In genomic region chr10:83533910-83534283, GRCm38 (mm10) we compare ENCODE assay signal across 8 mouse cellular contexts. TPM values are rescaled to one million over a fixed set of nuclear protein-coding genes. Genes with fewer than 3 reads are reported as not detected.
DNase-seq lines count a peak whose midpoint lies in the region; ATAC-seq and TF ChIP-seq lines count a peak whose summit lies in the region.

Aldh1l2 (minus strand) TSS chr10:83534140.

- no peaks in the 10 kb centered on the region for H3K36me3 ChIP-seq in embryonic facial prominence, embryonic 14.5 days (ENCODE audit: control insufficient read depth, insufficient read depth, low read length)
- no peaks in the 10 kb centered on the region for H3K36me3 ChIP-seq in limb, embryonic 14.5 days (ENCODE audit: control insufficient read depth, insufficient read depth, low read length)
- H3K36me3 ChIP-seq in midbrain, embryonic 15.5 days (replicated peaks) = no peaks in the 10 kb centered on the region

- no peak within 1 kb of the TSS for H3K27ac ChIP-seq in embryonic facial prominence, embryonic 14.5 days (replicated peaks; ENCODE audit: low read depth, low read length)
- no peak within 1 kb of the TSS for H3K27ac ChIP-seq in limb, embryonic 14.5 days (replicated peaks; ENCODE audit: low read depth, low read length)
- H3K27ac ChIP-seq in midbrain, embryonic 15.5 days = peak within 1 kb of the TSS; percentile 88

- peak; percentile 47 for DNase-seq in right cerebral cortex, adult 18-20 months
- no peak for DNase-seq in right cerebral cortex, postnatal 36 days (ENCODE audit: low spot score in 2 of 2)
- DNase-seq in embryonic facial prominence, embryonic 14.5 days (ENCODE audit: low spot score) = peak; percentile 86
- DNase-seq in heart, adult 8-10 months (ENCODE audit: low spot score) = peak; percentile 68
- DNase-seq in kidney, adult 8-10 months = peak; percentile 85 to 86
- peak; percentile 67 for DNase-seq in limb, embryonic 14.5 days (ENCODE audit: low spot score)
- DNase-seq in spleen, postnatal 4 days (ENCODE audit: low spot score in 2 of 2) = peak; percentile 37 to 75

- H3K4me3 ChIP-seq in embryonic facial prominence, embryonic 14.5 days (ENCODE audit: low read depth, low read length) = peak within 1 kb of the TSS; percentile 50
- peak within 1 kb of the TSS; percentile 46 for H3K4me3 ChIP-seq in limb, embryonic 14.5 days (replicated peaks; ENCODE audit: low read length)
- peak within 1 kb of the TSS; percentile 73 for H3K4me3 ChIP-seq in midbrain, embryonic 15.5 days

- H3K27me3 ChIP-seq in embryonic facial prominence, embryonic 14.5 days (replicated peaks; ENCODE audit: control insufficient read depth, insufficient read depth, low read length) = no peaks in the 10 kb centered on the region; the same call in 1 of the 2 replicates
- 0 out of 2 replicates have a peak, but pooled peaks cover 4% of the 10 kb centered on the region for H3K27me3 ChIP-seq in limb, embryonic 14.5 days (ENCODE audit: control insufficient read depth, insufficient read depth, low read length)
- H3K27me3 ChIP-seq in midbrain, embryonic 15.5 days (replicated peaks) = 0 out of 2 replicates have a peak, but pooled peaks cover 4% of the 10 kb centered on the region

- TF ChIP-seq POLR2A in limb, embryonic 14.5 days (IDR thresholded peaks at IDR 0.05; ENCODE audit: borderline replicate concordance, extremely low read depth, insufficient read depth, insufficient read length) = no peak

- peak; percentile 95 for ATAC-seq in embryonic facial prominence, embryonic 14.5 days (ENCODE audit: low read depth)
- ATAC-seq in limb, embryonic 14.5 days (ENCODE audit: low FRiP score, low read depth) = peak; percentile 83
- peak; percentile 97 for ATAC-seq in midbrain, embryonic 15.5 days (replicated peaks)

- H3K9ac ChIP-seq in embryonic facial prominence, embryonic 14.5 days (ENCODE audit: low read depth, low read length) = peak within 1 kb of the TSS; percentile 67
- peak within 1 kb of the TSS; percentile 52 for H3K9ac ChIP-seq in limb, embryonic 14.5 days (ENCODE audit: low read depth, low read length, severe bottlenecking)
- peak within 1 kb of the TSS; percentile 88 for H3K9ac ChIP-seq in midbrain, embryonic 15.5 days

- H3K4me2 ChIP-seq in embryonic facial prominence, embryonic 14.5 days (ENCODE audit: low read depth, low read length) = peak within 1 kb of the TSS; percentile 98
- peak within 1 kb of the TSS; percentile 75 for H3K4me2 ChIP-seq in limb, embryonic 14.5 days (replicated peaks; ENCODE audit: low read depth, low read length, severe bottlenecking)
- H3K4me2 ChIP-seq in midbrain, embryonic 15.5 days = peak within 1 kb of the TSS; percentile 69

- no peaks in the 10 kb centered on the region for H3K9me3 ChIP-seq in embryonic facial prominence, embryonic 14.5 days (ENCODE audit: control insufficient read depth, low read length)
- H3K9me3 ChIP-seq in limb, embryonic 14.5 days (ENCODE audit: control insufficient read depth, low read length) = no peaks in the 10 kb centered on the region
- H3K9me3 ChIP-seq in midbrain, embryonic 15.5 days = no peaks in the 10 kb centered on the region

- H3K4me1 ChIP-seq in embryonic facial prominence, embryonic 14.5 days (ENCODE audit: control insufficient read depth, insufficient read depth, low read length) = 0 out of 2 replicates have a peak, but pooled peaks cover 4% of the 10 kb centered on the region
- no peaks in the 10 kb centered on the region for H3K4me1 ChIP-seq in limb, embryonic 14.5 days (ENCODE audit: control insufficient read depth, insufficient read depth, low read length)
- peaks cover 11% of the 10 kb centered on the region for H3K4me1 ChIP-seq in midbrain, embryonic 15.5 days

- 1% methylated on average over 14 of the region's 21 CpGs for WGBS in embryonic facial prominence, embryonic 14.5 days
- 5% methylated on average over 21 of the region's 21 CpGs for WGBS in limb, embryonic 14.5 days
- WGBS in midbrain, embryonic 15.5 days = under 1% methylated on average over 21 of the region's 21 CpGs

RNA-seq across cellular contexts. Expression of gene Aldh1l2, which starts in this region (rescaled TPM):
- polyA plus RNA-seq in embryonic facial prominence, embryonic 14.5 days (2014; fragmentation: Nextera tagmentation; extraction: Ambion mirVana) = 5.6 and 6.5 TPM in 2 replicates
- total RNA-seq in heart, adult 8-10 months (2022) = 10 to 100 TPM in 3 of 4 experiments, 1 to 10 TPM in 1; 9.5 to 14.1 (median 13.7) TPM
- 5.9 and 6.2 TPM in 2 replicates for polyA plus RNA-seq in limb, embryonic 14.5 days (2012; rRNA removed)
- 3.4 and 5.5 TPM in 2 replicates for polyA plus RNA-seq in limb, embryonic 14.5 days (2014; fragmentation: Nextera tagmentation; extraction: Ambion mirVana)
- 17.0 and 18.7 TPM in 2 replicates for polyA plus RNA-seq in midbrain, embryonic 15.5 days (2015; fragmentation: Nextera tagmentation; extraction: Ambion mirVana)

Comparison
In these comparisons a context has a peak if more than half of its experiments do, and no peak if none do; other contexts are left out.
1. DNase-seq: peak in right cerebral cortex, adult 18-20 months (single experiment), embryonic facial prominence, embryonic 14.5 days (single experiment), heart, adult 8-10 months (single experiment), kidney, adult 8-10 months (2 of 2), limb, embryonic 14.5 days (single experiment) and spleen, postnatal 4 days (2 of 2); none in right cerebral cortex, postnatal 36 days (0 of 2).
2. Peak in every context shown above with its lines, with median percentiles within 50 percentile points of each other: ATAC-seq, H3K4me2 ChIP-seq, H3K4me3 ChIP-seq and H3K9ac ChIP-seq.